Mouse (Mus musculus) neural tube, embryonic 12.5 days (tissue): ENCODE measurements around the gene Snx18. TPM values are rescaled to one million over a fixed set of nuclear protein-coding genes. Genes with fewer than 3 reads are reported as not detected.
A peak's percentile ranks its signal among the peaks of the same experiment; 100 is the strongest.

Source experiments
- ATAC-seq: fragments of 200-750 bp; cut with Nextera tagmentation; 2 replicates; pipeline ENCODE4 v1.8.0; 2017; ENCODE audit warnings: low read depth, mild to moderate bottlenecking, moderate TSS enrichment, moderate library complexity; ENCODE audit not compliant: low FRiP score
- H3K27ac ChIP-seq: fragments of 300-500 bp; sonication (generic); 2 replicates; pipeline ENCODE4 v1.5.1; 2016
- H3K27me3 ChIP-seq: fragments of 300-500 bp; sonication (generic); replicated peaks from 2 replicates; pipeline ENCODE4 v1.6.1; 2016; ENCODE audit warnings: mild to moderate bottlenecking
- H3K36me3 ChIP-seq: fragments of 300-500 bp; sonication (generic); 2 replicates; pipeline ENCODE4 v1.6.1; 2016; ENCODE audit warnings: mild to moderate bottlenecking
- H3K4me1 ChIP-seq: fragments of 300-500 bp; sonication (generic); 2 replicates; pipeline ENCODE4 v1.6.1; 2016
- H3K4me2 ChIP-seq: fragments of 300-500 bp; sonication (generic); replicated peaks from 2 replicates; pipeline ENCODE4 v1.6.1; 2016; ENCODE audit warnings: mild to moderate bottlenecking
- H3K4me3 ChIP-seq: fragments of 300-500 bp; sonication (generic); 2 replicates; pipeline ENCODE4 v1.5.1; 2016
- H3K9ac ChIP-seq: fragments of 300-500 bp; sonication (generic); 2 replicates; pipeline ENCODE4 v1.6.1; 2016; ENCODE audit warnings: mild to moderate bottlenecking
- H3K9me3 ChIP-seq: fragments of 300-500 bp; sonication (generic); 2 replicates; pipeline ENCODE4 v1.6.1; 2016; ENCODE audit warnings: mild to moderate bottlenecking
- WGBS: fragments of 180-500 bp; shearing (Covaris S2); methylation state at CpG from one replicate; pipeline ENCODE4 v1.1.7; 2016; 5-methylcytosine and 5-hydroxymethylcytosine counted together
- polyA plus RNA-seq: library from polyadenylated mRNA; unstranded; fragments of >200 nt; fragmentation: Nextera tagmentation; extraction: Ambion mirVana; gene quantifications from 2 replicates; pipeline ENCODE4 v1.2.1, GENCODE M21; 2016

The Snx18 gene
- polyA plus RNA-seq, 1 experiment from 2014 or later = 36.2 TPM

DNA sequence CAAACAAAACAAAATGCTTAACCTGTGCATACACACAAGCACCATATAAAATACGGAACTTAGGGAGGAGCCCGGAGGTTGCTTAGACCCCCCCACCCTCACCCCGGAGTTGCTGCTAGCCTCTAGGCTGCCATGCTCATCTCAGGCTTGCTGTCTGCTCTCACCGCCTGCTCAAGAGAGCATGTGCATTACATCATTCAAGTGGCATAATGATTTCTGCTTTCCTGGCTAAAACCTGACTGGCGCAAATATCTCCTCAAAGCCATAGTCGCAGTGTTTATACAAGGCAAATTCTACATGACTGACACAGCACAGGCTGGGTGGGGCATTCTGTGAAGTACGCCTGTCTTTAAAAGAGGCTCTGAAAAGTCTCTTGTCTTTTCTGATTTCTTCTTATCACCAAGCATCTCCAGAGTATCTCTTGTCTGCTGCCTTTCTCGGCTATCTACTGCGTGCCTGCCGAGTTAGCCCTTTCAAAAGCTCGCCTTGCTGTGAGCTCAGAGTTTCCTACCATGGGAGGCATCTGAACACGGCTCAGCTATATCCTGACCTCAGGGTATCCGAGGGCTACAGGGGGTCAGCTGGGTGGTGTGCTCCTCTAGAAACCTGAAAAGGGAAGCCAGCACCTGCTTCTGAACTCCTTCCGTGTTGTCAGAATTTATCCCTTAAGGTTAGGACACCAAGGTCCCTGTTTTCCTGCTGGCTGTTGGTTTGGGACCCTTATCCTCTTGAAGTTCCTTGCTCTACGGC lies 16.5 kb upstream of the Snx18 start:
- Histone ChIP-seq H3K4me1 (no peaks in the 10 kb centered on the region), H3K36me3 (no peaks in the 10 kb centered on the region), H3K27me3 (no peaks in the 10 kb centered on the region), H3K4me2 (no peak overlapping the region), H3K27ac (no peak overlapping the region), H3K9me3 (no peaks in the 10 kb centered on the region), H3K9ac (no peak overlapping the region), H3K4me3 (no peak overlapping the region)
- no peak for ATAC-seq
- 89% methylated on average over 15 of the region's 15 CpGs for WGBS

DNA sequence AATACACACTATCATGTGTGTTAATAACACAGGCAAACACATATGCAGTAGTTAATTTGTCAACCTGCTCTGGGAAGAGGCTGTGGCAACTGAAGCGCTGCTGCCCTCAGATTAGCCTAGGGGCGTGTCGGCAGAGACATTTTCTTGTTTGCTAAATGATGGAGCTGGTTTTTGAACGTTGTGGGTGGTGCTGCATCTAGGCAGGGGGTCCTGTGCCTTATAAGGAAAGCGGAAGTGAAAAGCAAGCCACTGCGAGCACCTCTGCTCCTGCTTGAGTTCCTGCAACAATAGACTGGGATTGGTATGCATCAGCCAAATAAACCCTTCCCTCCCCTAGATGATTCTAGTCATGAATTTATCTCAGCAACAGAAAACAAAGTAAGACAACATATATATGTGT lies 14.1 kb upstream of the Snx18 start:
- Histone ChIP-seq H3K27ac (no peak overlapping the region), H3K9ac (no peak overlapping the region), H3K36me3 (no peaks in the 10 kb centered on the region), H3K4me1 (no peaks in the 10 kb centered on the region), H3K4me3 (no peak overlapping the region), H3K9me3 (no peaks in the 10 kb centered on the region), H3K27me3 (no peaks in the 10 kb centered on the region), H3K4me2 (no peak overlapping the region)
- ATAC-seq = no peak
- WGBS = 49% methylated on average over 6 of the region's 6 CpGs

DNA sequence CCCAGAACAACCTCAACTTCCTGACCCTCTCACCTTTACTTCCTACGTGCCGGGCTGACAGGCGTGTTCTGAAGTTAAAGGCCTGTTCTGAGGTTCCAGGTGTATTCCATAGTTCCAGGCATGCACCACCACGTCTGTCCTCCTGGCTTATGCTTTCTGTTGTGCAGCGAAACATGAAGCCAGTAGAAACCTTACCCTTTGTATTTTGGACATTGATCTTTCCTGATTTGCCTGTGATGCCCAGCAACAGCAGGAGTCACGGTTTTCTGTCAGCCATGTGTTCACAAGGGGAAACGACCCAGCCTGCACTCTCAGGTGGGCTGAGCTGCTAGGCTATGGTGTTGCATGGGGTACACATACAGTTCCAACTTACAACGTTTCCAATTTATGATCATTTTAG lies 9.2 kb upstream of the Snx18 start:
- H3K36me3 ChIP-seq = no peaks in the 10 kb centered on the region
- H3K4me3 ChIP-seq = no peak overlapping the region
- no peaks in the 10 kb centered on the region for H3K4me1 ChIP-seq
- no peak for ATAC-seq
- H3K27me3 ChIP-seq = no peaks in the 10 kb centered on the region
- no peak overlapping the region for H3K9ac ChIP-seq
- no peaks in the 10 kb centered on the region for H3K9me3 ChIP-seq
- WGBS = 89% methylated on average over 8 of the region's 8 CpGs
- H3K4me2 ChIP-seq = no peak overlapping the region
- no peak overlapping the region for H3K27ac ChIP-seq

DNA sequence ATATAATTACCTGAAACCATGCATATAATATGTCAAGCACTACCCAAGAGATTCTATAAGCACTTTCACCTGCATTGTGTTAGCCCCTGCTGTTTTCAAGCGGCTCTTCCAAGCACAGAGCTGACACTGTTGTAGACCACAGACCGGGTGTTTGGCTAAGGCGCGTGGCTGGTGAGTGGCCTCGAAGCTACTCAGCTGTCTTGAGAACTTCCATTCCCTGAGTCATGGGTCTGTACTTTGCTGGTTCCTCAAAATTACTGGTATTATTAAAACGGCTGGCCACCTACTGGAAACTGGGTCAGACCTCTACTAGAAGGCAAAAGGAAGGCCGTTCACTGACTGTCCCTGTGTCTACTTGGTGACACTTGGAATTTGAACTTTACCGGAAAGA lies 4.5 kb upstream of the Snx18 start:
- no peak overlapping the region for H3K4me3 ChIP-seq
- WGBS = 85% methylated on average over 8 of the region's 8 CpGs
- H3K27ac ChIP-seq = no peak overlapping the region
- no peak overlapping the region for H3K9ac ChIP-seq
- no peaks in the 10 kb centered on the region for H3K4me1 ChIP-seq
- H3K36me3 ChIP-seq = no peaks in the 10 kb centered on the region
- ATAC-seq = no peak
- H3K27me3 ChIP-seq = no peaks in the 10 kb centered on the region
- H3K9me3 ChIP-seq = no peaks in the 10 kb centered on the region
- H3K4me2 ChIP-seq = no peak overlapping the region

DNA sequence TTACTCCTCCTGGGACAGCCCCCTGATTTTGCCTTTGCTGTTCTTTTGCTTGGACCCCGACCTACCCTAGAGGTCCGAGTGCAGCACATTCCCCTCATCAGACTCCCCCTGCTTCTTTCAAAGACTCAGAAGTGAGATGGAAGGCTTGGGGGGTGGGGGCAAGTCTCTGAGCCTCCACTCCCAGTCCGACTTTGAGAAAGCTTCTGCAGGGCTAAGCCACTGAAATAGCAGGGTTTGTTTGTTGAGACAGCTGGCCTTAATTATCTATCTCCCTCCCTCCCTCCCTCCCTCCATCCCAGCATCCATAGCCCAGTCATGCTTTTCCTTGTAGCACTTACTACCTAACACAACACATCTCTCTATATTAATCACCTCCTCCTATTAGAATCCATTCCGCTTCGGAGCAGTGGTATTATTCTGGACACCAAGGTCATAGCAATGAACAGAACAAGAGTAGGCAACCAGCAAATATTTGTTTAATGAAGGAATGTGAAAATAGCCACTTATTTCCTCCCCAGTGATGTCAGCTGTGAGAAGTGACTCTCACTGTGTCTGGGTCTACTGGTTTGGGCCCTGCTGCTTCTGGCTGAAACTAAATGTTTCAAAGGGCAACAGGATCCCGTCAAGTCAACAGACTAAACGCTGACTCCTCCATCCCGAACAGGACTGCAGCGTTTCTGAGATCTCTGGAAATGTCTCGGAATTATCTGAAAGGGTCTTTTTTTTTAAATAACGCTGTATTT lies 3.9 kb upstream of the Snx18 start:
- no peak overlapping the region for H3K4me2 ChIP-seq
- no peak overlapping the region for H3K9ac ChIP-seq
- H3K36me3 ChIP-seq = no peaks in the 10 kb centered on the region
- H3K4me3 ChIP-seq = no peak overlapping the region
- H3K4me1 ChIP-seq = peaks cover 4% of the 10 kb centered on the region; the same call in 1 of the 2 replicates
- H3K27me3 ChIP-seq = no peaks in the 10 kb centered on the region
- no peaks in the 10 kb centered on the region for H3K9me3 ChIP-seq
- 68% methylated on average over 11 of the region's 11 CpGs for WGBS
- no peak overlapping the region for H3K27ac ChIP-seq
- no peak for ATAC-seq

DNA sequence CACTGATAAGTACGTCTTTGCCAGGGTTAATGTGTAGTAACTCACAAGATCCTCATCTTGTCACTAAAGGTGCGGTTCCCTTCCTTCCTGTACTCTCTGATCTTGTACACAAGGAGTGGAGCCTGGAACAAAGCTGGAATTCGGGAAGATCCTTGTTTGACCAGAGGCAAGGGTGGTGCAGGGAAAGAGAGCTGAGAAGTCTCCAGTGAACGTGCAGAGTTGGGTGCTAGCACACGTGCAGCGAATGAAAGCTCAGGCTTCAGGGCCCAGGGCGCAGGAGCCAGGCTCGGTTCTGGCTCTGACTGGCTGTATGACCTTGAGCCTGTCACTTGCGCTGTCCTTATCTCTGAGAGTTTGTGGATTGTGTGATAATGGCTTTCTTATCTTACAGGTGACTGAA lies 639 bp upstream of the Snx18 start:
- no peak overlapping the region for H3K4me3 ChIP-seq
- H3K9ac ChIP-seq = no peak overlapping the region
- no peak for ATAC-seq
- 76% methylated on average over 9 of the region's 9 CpGs for WGBS
- H3K9me3 ChIP-seq = no peaks in the 10 kb centered on the region
- H3K4me2 ChIP-seq = no peak overlapping the region
- no peaks in the 10 kb centered on the region for H3K27me3 ChIP-seq
- H3K36me3 ChIP-seq = 0 out of 2 replicates have a peak, but pooled peaks cover 4% of the 10 kb centered on the region
- peaks cover 34% of the 10 kb centered on the region for H3K4me1 ChIP-seq
- no peak overlapping the region for H3K27ac ChIP-seq

DNA sequence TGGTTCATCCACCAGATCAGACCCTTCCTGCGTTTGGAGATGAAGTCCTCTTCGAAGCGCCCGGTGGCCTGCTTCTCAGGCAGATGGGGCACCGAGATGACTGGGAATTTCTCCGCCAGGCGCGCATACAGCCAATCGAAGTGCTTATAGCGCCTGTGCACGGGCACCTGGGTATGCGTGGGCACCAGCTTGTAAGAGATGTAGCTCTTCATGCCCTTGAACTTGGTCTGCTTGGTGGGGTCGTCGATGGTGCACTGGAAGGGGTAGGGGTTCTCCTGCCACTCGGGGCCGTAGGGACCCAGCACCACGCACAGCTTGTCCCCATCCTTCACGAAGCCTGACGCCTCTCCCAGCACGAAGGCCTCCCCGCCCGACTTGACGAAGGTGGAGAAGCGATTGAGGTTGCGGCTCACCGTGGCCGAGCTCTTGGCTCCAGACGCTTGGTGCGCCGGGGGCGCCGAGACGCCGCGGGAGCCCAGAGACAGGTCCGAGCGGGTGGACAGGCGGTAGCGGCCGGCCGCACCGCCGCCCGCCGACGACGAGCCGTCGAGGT lies 950 bp downstream of the Snx18 start:
- 12% methylated on average over 49 of the region's 49 CpGs for WGBS
- Histone ChIP-seq H3K9ac (peak overlapping the region; percentile 86), H3K9me3 (no peaks in the 10 kb centered on the region), H3K36me3 (0 out of 2 replicates have a peak, but pooled peaks cover 4% of the 10 kb centered on the region), H3K4me1 (peaks cover 50% of the 10 kb centered on the region), H3K27me3 (no peaks in the 10 kb centered on the region), H3K27ac (peak overlapping the region; percentile 70; the same call in 1 of the 2 replicates), H3K4me3 (peak overlapping the region; percentile 92), H3K4me2 (peak overlapping the region; percentile 84)
- ATAC-seq = peak; percentile 15; the same call in 1 of the 2 replicates

DNA sequence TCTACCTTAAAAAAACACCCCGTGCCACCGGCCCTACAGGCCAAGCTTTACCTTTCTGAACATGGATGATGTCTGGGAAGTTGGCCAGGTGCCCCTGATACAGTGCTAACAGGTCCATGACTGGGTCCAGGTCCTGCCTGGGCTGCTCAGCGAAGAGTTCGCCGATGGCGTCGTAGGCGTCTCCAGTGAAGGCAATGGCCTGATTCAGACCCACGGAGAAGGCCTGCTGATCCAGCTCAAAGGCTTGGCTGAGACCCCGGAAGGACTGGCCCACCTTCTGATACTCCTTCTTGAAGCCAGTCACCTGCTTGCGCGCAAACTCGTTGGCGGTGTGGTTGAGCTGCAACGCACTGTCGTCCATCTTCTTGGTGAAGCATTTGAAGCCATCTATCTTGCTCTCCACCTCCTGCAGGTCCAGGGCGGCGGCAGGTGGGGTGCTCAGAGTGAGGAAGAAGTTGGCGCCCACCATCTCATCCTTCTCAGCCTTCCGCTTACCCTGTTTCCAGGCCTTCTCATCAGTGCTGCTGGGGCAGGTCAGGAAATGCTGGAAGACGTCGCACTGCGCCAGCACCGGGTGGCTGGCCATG lies 1.5 kb downstream of the Snx18 start:
- peak overlapping the region; percentile 92 for H3K4me3 ChIP-seq
- no peaks in the 10 kb centered on the region for H3K9me3 ChIP-seq
- WGBS = 71% methylated on average over 24 of the region's 24 CpGs
- H3K27me3 ChIP-seq = no peaks in the 10 kb centered on the region
- peaks cover 56% of the 10 kb centered on the region for H3K4me1 ChIP-seq
- H3K4me2 ChIP-seq = peak overlapping the region; percentile 84
- ATAC-seq = no peak
- 0 out of 2 replicates have a peak, but pooled peaks cover 4% of the 10 kb centered on the region for H3K36me3 ChIP-seq
- H3K9ac ChIP-seq = peak overlapping the region; percentile 86
- no peak overlapping the region for H3K27ac ChIP-seq

DNA sequence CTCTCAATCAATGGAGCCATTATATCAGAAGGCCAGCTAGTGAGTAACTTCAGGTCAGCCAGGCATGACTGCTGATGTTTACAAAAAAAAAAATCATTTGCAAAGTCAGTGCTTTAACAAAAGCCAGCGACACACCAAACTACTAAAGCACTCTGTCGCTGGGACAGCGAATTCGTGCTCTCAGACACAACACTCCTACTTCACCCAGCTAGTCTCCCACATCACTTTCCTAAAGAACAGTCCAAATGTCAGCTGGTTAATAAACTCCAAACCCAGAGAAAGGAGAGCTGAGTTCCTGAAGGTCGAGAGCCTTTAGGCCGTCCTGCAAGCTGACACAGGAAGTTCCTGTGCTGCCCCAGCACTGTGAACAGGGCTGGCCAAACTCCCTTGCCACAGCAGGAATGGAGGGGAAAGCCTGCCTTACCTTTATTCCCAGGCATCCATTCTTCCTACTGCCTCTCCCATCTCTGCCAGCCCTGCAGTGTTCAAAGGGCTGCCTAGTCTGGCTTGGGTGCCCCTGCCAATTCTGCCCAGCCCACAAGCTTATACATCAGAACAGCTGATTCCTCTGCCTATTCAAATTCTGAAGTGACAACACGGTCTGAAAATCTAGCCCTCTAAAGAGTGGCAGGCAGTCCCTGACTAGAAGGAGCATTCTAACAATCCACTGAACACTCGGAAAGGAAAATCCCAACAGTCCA lies 2.2 kb downstream of the Snx18 start:
- peak overlapping the region; percentile 92 for H3K4me3 ChIP-seq
- peak overlapping the region; percentile 86 for H3K9ac ChIP-seq
- no peaks in the 10 kb centered on the region for H3K27me3 ChIP-seq
- 16% methylated on average over 8 of the region's 8 CpGs for WGBS
- no peak overlapping the region for H3K27ac ChIP-seq
- H3K4me2 ChIP-seq = peak overlapping the region; percentile 84
- H3K36me3 ChIP-seq = 0 out of 2 replicates have a peak, but pooled peaks cover 4% of the 10 kb centered on the region
- no peaks in the 10 kb centered on the region for H3K9me3 ChIP-seq
- peaks cover 63% of the 10 kb centered on the region for H3K4me1 ChIP-seq
- ATAC-seq = no peak

DNA sequence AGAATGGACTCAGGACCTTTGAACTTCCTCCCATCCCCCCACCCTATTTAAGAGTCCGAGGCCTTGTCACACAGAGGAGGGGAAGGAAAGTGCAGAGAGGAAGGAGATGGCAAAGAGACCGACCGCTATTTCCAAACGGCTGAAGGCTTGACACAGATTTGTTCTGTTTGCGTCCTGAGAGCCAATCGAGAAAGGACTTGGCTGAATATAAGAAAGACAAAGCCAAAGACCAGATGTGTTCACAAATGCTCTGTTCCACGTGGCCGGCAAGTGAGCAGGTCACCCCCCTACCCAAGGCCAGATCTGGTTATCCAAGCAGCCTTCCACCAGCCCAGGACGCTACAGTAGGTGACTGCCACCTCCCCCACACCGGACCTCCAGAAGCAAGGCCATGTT lies 2.8 kb downstream of the Snx18 start:
- peaks cover 69% of the 10 kb centered on the region for H3K4me1 ChIP-seq
- no peaks in the 10 kb centered on the region for H3K27me3 ChIP-seq
- peak overlapping the region; percentile 84 for H3K4me2 ChIP-seq
- peak overlapping the region; percentile 92 for H3K4me3 ChIP-seq
- 0 out of 2 replicates have a peak, but pooled peaks cover 4% of the 10 kb centered on the region for H3K36me3 ChIP-seq
- peak overlapping the region; percentile 86 for H3K9ac ChIP-seq
- H3K9me3 ChIP-seq = no peaks in the 10 kb centered on the region
- WGBS = 1% methylated on average over 10 of the region's 10 CpGs
- H3K27ac ChIP-seq = no peak overlapping the region
- no peak for ATAC-seq

DNA sequence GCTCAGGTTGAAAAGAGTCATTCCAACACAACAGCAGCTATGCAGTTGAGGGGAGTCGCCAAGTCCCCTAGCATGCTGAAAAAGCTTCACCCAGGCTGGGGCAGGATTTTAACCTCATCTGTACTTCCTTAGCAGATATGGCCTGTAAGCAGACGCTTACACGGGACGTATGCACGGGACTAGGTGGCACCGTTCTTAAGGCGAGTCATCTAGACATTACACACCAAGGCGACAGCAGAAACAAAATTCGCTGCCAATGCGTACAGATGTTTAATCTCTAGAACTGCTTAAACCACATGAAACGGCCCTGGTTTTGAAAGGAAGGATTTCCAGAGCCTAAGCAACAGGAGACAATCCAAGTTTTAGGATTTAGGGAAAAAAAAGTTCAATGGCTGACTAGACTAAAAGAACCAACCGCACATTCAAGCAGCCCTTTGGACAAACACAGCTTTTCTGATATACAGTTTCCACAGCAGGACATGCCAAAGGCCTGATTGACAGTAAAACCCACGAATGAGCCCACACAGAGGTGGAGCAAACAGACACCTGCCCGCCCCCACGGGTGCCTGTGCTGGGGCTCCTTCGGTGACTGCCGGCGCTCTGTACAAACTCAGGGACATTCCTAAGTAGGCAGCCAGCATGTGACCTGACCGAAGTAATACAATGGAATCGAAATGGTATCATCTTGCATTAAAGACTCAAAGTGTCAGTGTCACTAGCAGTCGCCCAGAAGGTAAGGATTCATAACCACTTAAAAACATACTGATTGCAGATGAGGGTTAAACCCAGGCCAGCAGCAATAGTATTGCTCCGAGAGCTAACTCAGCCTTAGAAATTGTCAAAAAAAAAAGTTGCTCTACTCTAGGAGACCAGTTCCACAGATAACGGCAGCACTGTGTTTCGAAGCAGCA lies 3.5 kb downstream of the Snx18 start:
- Histone ChIP-seq H3K4me1 (peaks cover 69% of the 10 kb centered on the region), H3K4me3 (peak overlapping the region; percentile 92), H3K36me3 (0 out of 2 replicates have a peak, but pooled peaks cover 4% of the 10 kb centered on the region), H3K4me2 (peak overlapping the region; percentile 84), H3K27ac (no peak overlapping the region), H3K9ac (peak overlapping the region; percentile 86), H3K27me3 (no peaks in the 10 kb centered on the region), H3K9me3 (no peaks in the 10 kb centered on the region)
- no peak for ATAC-seq
- 27% methylated on average over 24 of the region's 24 CpGs for WGBS
